Mouse (Mus musculus): Measurements from ENCODE around the gene Pwp2. TPM values are rescaled to one million over a fixed set of nuclear protein-coding genes. Genes with fewer than 3 reads are reported as not detected.

Pwp2 gene
- 12.1 and 12.7 TPM in 2 replicates for polyA plus RNA-seq (2015; fragmentation: Nextera tagmentation; extraction: Ambion mirVana)

GRCm38 (mm10) chr10:78184531-78185380 lies at the start of gene Pwp2:
Gene Pwp2, minus strand, starts transcription at chr10:78185149.

GRCm38 (mm10) chr10:78169281-78170042 lies 15.5 kb downstream of the Pwp2 start, which contains the start of gene D10Jhu81e:
Gene D10Jhu81e, minus strand, starts transcription at chr10:78169782.

Other genes starting within 250 kb of the Pwp2 start
- gene Trpm2, start 214.6 kb downstream of the Pwp2 start, polyA plus RNA-seq (2015; fragmentation: Nextera tagmentation; extraction: Ambion mirVana), result 7.4 and 8.4 TPM in 2 replicates
- 7.3 and 8.6 TPM in 2 replicates for gene 1810043G02Rik, start 206.6 kb downstream of the Pwp2 start, polyA plus RNA-seq (2015; fragmentation: Nextera tagmentation; extraction: Ambion mirVana)
- 39.6 and 40.7 TPM in 2 replicates for gene Pfkl, start 175.1 kb downstream of the Pwp2 start, polyA plus RNA-seq (2015; fragmentation: Nextera tagmentation; extraction: Ambion mirVana)
- 0.50 and 0.57 TPM in 2 replicates for gene Dnmt3l, start 143.2 kb downstream of the Pwp2 start, polyA plus RNA-seq (2015; fragmentation: Nextera tagmentation; extraction: Ambion mirVana)
- 0.07 TPM in 1 of 2 replicates, not detected in the other for gene Aire, start 141.5 kb downstream of the Pwp2 start, polyA plus RNA-seq (2015; fragmentation: Nextera tagmentation; extraction: Ambion mirVana)
- 3.8 and 4.9 TPM in 2 replicates for gene Icosl, start 115.8 kb downstream of the Pwp2 start, polyA plus RNA-seq (2015; fragmentation: Nextera tagmentation; extraction: Ambion mirVana)
- gene D10Jhu81e, start 15.4 kb downstream of the Pwp2 start, polyA plus RNA-seq (2015; fragmentation: Nextera tagmentation; extraction: Ambion mirVana), result 17.7 and 18.9 TPM in 2 replicates
- 28.1 and 30.4 TPM in 2 replicates for gene Trappc10, start 59.5 kb upstream of the Pwp2 start, polyA plus RNA-seq (2015; fragmentation: Nextera tagmentation; extraction: Ambion mirVana)
- gene Agpat3, start 167.3 kb upstream of the Pwp2 start, polyA plus RNA-seq (2015; fragmentation: Nextera tagmentation; extraction: Ambion mirVana), result 26.4 and 34.3 TPM in 2 replicates
- gene Rrp1, start 227.9 kb upstream of the Pwp2 start, polyA plus RNA-seq (2015; fragmentation: Nextera tagmentation; extraction: Ambion mirVana), result 145 and 146 TPM in 2 replicates
- 121 and 142 TPM in 2 replicates for gene Cstb, start 240.5 kb upstream of the Pwp2 start, polyA plus RNA-seq (2015; fragmentation: Nextera tagmentation; extraction: Ambion mirVana)